Mouse (Mus musculus) mesoderm, embryonic 11.5 days (tissue): Measurements from ENCODE around the gene Pin1.
"Not testable (repeated sequence)": the region's sequence is repeated elsewhere in the genome, so short reads cannot be mapped to it uniquely, and the experiment has no call there.

Experiments
- DNase-seq: peaks from one replicate; pipeline ENCODE4 v3.0.0-alpha.2; 2012; ENCODE audit warnings: low read depth, low spot score

Gene Pin1

DNA sequence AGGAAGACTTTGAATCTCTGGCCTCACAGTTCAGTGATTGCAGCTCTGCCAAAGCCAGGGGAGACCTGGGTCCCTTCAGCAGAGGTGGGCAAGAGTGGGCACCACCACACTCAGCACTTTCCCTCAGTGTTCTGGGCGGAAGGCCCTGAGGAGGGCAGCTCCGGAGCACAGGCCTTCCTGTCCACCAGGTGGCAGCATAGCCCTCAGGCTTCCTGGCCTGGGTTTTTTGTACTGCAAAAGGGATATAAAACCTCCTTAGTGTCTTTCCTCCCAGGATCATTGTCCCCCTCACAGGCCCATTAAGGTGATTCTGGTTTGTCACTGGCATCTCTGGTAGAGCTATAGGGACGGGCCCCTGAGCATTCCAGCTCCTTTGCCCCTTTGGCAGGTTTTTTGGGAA, 10.4 kb downstream of the Pin1 start:
- peak; percentile 77 for DNase-seq

DNA sequence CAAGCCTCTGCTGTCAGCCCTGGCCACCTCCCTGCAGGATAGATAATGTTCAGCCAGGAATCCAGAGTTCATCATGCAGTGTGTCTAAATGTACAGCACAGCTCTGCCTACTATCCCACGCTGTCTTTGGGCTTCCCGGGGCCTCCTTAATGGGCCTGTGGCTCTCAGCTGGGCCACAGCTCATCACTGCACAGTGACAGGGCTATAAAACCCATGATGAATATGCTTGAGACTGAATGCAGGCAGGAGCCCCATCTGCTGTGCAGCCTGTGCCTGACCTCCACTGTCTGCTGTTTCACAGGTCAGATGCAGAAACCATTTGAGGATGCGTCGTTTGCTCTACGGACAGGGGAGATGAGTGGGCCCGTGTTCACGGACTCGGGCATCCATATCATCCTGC, 11.0 kb downstream of the Pin1 start:
- peak; percentile 65 for DNase-seq

DNA sequence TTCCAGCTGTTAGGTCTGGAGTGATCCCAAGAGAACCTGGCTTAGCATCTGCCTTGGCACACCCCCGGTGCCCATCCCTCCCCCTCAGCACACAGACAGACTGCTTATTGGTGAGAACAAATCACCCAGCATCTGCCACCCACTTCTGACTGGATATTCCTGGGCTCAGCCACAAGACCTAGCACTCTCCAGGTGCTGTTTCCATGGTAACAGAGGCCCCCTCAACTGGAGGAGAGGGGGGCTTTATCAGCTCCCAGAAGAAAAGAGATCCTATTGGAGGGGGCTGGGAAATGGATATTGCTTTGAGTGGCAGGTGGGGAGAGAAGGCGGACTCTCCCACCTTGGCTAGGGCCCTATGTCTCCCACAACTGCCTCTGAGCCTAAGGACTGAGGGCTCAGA, 12.1 kb downstream of the Pin1 start:
- DNase-seq = no peak

DNA sequence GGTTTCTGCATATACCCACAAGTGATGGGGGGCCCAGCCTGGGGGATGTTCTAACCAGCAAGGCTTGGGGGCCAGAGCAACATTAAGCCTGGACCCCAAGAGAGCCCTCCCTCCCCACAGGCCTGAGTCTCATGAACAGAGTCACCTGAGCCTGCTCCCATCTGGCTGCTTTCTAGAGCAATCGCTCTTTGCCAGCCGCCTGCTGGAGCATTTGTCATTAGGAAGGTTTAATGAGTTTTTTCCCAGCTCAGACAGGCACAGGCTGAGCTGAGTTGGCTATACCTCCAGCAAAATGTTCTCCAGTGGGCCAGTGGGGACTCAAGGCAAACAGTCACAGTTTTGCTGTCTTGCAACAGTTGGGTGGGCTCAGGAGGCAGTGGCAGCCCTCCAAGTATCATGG, 12.5 kb downstream of the Pin1 start:
- no peak for DNase-seq

DNA sequence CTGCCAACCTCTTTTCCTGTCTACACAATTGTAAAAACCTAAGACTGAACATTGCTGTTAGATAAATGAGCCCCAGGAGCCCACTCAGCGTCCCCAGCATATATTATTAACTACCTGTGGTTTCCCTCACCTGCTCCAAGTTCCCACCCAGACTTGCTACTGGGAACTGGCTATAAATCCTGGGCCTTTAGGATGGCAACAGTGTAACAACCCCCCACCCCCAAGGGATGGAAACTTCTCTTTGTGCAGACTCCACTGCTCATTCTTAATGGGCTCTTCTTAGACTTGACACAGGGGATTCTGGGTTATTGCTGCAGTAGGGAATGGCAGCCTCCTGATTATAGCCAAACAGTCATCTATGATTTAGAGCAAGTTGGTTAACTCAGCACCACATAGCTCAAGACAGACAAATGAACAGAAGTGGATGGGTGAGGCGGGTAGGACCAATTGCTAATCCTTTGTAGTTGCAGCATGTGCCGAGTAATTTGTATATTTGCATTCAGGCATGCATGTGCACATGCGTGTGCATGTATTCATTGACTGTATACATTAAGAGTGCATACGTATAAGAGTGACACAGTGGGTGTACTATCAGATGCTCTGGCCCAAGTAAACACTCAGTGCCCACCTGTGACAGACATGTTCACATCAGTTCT, 13.2 kb downstream of the Pin1 start:
- no peak for DNase-seq

DNA sequence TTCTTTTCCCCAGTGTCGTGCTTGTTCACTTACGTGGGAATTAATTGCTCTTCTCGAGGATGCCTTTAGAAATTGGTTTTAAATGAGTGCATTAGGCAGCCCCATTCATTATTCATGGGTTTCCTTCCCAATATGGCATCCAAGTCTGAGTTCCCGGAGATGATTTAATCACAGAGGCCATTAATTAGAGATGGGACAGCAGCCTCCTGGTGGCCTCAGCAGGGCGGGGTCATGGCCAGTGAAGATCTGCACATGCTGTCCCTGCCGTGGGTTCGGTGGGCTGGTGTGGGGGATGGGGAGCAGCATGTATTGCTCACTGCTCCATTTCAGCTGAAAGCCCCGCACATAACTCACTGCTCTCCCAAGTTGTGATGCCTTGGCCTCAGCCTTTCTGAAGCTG, 14.0 kb downstream of the Pin1 start:
- peak; percentile 73 for DNase-seq

DNA sequence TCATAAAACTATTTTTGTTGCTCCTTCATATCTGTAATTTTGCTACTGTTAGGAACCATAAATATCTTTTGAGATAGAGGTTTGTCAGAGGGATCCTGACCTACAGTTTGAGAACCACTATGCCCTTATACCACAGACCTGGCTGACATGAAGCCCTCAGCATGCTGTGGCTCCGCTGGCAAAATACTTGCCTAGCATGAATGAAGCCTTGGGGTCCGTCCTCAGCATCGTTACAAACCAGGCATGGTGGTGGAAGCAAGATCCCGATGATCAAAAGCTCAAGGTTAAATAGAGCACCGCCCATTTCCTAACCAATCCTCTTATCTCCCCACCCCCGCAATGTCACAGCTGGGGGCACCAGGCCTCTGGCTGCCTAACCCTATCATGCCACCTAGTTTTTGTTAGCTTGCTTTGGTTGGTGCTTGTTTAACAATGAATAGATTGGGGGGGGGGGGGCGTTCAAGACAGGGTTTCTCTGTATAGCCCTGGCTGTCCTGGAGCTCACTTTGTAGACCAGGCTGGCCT, 14.7 kb downstream of the Pin1 start:
- no peak for DNase-seq

DNA sequence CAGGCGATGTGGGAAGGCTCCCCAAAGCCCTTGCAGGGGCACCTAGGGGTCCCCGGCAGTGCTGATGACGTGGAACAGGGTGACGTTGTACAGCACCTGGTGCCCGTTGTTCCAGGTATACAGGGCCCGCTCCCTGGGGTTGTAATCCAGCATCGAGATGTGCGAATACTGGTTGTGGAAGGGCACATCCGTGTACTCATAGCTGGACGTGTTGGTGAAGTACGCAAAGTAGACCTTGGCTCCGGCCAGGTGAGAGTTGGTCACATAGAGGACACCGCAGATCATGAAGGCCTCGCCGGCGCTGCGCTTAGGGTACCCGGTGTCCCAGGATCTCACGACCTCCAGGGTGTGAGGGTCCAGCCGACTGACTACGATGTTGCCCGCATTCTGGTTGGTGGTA, 16.2 kb downstream of the Pin1 start:
- DNase-seq = no peak

DNA sequence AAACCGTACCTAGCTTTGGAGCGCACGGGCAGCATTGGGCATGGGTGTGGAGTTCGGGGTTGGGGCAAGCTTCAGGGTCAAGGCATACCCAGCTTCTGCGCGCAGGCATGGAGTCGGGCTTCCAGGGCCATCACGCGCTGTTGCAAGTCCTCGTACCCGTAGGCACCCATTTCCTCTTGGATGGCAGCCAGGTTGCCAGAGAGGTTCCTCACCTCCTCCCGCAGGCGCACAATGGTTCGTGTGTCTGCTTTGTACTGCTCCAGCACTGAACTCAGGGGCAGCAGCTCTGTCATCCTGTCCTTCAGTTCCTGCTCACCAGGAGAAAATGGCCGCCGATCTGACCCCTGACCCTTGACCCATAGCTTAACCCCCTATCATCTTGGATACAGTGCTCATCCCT, 20.2 kb downstream of the Pin1 start:
- DNase-seq = no peak

DNA sequence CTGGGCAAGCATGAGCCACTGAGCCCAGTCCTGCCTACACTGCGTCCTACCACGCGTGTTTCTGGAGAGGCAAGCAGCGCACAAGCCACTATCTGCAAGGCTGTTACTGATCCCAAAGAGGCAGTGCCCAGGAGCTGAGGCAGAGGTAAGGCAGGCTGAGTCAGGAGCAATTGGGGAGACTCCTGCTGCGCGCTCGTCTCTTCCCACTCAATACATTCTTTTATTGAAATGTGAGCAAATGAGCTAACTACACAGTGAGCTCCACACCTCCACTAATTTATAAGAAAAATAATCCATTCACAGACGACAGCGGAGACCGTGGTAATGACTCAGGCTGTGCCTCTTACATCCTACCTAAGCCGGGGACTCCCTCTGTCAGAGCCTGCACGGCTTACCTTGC, 26.0 kb downstream of the Pin1 start:
- DNase-seq = no peak

DNA sequence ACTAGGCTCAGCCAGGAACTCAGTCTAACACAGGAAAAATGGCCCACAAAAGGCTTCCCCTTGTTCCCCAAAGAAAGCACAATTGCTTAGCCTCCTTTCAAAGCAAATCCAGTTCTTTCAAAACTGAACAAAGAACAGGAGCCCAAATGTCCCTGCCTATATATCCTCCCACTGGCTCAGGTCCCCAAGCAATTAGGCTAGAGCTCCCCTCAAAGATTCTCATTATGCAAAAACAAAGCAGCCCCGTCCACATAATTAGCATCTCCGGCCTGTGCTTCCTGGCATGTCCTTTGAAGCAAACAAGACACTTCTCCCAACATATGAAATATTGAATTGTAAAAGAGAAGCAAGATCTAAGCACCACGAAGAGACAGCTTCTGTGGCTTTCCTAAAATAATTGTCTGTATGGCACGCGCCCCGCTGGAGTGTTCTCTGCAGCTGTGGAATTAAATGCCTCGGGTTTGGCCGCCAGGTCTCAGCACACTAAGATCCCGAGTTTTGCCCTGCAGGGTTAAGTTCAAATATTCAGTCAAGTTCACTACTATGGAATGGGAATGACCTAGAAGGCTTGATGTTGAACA, 28.6 kb downstream of the Pin1 start:
- DNase-seq = no peak

DNA sequence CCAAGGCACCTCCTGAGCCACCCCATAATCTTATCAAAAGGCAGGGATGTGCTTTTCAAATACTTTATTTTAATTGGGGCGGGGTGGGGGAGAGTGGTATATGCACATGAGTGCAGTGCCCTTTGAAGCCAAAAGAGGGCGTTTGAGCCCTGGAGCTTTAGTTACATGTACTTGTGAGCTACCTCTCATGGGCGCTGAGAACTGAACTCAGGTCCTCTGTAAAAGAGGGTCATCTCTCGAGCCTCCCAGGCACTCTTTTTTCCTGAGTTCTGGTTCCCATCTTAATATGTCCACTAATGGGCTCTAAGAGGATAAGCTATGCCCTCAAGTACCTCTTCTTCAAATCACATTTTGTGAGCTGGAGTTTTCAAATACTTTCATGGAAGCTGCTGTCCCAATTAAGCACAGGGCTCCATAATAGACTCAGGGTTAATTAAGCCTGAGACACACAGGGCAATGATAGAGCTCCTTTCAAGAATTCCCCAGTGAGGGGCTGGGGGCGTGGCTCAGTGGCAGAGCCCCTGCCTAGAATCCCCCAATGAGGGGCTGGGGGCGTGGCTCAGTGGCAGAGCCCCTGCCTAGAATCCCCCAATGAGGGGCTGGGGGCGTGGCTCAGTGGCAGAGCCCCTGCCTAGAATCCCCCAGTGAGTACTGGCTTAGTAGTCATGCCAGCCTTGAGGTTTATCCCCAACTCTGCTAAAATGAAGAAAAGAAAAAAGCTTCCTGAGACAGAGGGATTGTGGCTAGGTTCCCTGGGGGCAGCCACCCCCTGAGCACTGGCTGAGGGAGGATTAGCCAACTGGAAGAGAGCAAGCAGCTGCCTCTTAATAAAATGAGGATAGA, 29.9 kb downstream of the Pin1 start:
- DNase-seq = no peak

DNA sequence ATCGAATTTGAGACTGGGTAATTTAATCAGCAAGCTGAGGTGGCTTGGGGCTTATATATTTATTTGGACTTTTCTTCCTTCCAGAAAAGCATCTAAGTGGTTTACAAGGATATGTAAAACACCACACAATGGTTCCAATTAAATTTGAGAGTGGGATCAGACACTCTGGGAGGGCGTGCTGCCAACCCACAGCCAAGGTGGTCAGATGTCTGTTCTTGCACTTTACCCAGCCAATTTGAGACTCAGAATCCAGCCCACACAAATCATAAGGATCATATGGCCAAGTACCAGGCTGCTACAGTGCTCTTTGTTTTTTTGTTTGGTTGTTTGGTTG, 30.5 kb downstream of the Pin1 start:
- no peak for DNase-seq

DNA sequence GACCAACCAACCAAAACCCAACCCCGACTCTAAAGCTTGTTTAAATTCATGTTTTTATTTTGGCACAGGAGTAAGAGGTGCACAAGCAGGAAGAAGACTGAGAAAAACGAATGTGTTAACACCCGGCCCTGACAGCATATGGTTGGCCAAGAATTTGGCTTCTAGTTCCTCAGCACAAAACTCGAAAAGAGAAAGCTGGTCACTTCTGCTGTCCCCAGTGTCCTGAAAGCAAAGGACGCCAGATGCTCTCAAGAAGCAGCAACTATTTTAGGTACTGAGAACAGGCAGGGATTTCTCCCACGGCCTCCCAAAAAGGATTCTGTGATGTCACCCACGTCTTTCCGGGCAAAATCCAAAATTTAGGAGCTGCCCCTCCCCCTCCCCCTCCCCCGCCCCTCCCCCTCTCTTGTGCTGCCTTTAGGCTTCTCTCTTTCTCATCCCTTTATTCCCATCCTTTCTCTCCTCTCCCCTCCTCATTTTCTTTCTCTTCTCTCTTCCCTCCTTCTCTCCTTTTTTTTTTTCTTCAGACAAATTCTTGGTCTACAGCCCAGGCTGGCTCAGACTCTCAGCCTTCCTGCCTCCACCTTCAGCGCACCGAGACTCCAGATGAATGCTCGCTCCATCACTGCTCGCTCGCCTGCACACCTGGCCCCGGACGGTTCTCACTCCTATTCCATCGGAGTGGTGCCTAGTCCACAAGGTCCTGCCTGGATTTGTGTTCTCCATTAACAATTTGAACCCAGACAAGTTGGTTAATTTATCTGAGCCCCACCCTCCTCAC, 33.4 kb downstream of the Pin1 start:
- DNase-seq = no peak

DNA sequence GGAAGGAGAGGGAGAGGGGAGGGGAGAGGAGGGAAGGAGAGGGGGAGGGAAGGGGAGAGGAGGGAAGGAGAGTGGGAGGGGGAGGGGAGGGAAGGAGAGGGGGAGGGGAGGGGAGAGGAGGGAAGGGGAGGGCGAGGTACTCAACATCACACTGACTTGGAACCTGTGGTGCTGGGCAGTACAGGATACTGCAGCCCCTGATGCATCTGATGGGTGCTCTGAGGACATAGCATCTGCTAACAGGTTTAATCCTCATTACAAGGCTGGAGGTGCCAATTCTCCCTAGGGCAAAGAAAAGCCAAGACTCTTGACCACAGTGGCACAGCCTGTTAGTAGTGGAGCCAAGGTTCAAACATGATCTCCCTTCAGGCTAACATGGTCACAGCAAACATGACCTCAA, 37.5 kb downstream of the Pin1 start:
- DNase-seq = no peak

DNA sequence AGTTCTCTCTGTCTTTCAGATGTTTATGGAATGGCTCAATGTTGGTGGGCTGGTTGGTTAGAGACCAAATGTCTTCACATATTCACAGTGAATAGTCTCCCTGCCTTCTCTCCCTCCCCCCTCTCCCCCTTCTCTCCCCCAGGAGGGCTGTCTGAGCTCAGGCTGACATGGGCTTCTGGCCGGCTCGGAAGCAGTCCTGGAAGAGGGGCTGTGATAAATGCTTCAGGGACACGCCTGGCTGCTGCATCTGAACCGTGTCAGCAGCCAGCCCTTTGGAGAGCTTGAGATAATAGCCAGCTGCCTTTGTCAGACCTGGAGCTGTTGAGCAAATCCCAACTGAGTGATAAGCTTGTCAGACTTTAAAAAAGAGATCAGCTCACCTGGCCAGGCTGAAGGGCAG, 38.0 kb downstream of the Pin1 start:
- no peak for DNase-seq

DNA sequence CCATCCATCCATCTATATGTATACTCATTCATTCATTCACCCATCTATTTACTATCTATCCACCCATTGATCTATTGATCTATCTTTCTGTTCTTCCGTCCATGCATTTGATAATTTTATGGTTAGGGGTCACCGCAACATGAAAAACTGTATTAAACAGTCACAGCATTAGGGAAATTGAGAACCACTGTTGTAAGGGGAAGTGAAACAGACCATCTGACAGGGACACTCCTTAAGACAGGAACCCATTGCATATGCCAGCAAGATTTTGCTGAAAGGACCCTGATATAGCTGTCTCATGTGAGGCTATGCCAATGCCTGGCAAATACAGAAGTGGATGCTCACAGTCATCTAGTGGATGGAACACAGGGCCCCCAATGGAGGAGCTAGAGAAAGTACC, 38.6 kb downstream of the Pin1 start:
- not testable (repeated sequence) for DNase-seq

DNA sequence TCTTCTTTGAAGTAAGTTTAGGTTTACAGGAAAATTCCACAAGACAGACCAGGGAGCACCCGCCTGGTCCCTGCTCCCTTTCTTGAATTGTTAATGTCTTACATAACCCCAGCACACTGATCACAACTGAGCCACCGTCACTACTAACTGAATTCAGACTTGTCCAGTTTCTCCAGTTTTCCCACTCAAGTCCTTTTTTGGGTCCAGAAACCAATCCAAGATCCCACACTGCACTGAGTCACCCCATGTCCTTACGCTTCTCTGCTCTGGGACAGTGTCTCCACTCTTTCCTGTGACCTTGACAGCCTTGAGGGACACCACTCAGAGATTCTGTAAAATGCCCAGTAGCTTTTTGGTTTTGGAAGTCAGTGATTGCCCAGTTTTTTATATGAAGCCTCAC, 41.0 kb downstream of the Pin1 start:
- no peak for DNase-seq

DNA sequence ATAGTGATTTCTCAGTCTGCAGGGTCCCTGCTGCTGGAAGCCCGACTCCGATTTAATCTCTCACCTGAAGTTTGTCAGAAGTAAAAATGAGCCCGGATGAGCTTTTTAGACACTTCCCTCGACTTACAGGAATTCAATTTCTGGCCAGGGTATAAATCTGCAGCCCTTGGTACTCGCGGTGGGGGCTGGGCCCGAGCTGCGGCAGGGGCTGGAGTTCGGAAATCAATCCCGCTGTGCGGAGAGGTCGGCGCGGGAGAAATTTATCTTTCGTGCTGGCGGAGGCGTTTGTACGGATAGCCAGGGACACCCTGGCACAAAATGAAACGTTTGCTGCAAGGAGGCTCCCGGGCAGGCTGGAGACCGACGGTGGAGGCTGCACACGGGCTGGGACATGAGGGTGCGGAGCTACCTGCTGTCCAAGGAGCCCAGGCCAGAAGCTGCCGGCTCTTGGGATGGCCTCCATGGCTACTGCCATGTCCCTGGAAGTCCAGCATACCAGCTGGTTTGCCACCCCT, 42.9 kb downstream of the Pin1 start:
- no peak for DNase-seq

DNA sequence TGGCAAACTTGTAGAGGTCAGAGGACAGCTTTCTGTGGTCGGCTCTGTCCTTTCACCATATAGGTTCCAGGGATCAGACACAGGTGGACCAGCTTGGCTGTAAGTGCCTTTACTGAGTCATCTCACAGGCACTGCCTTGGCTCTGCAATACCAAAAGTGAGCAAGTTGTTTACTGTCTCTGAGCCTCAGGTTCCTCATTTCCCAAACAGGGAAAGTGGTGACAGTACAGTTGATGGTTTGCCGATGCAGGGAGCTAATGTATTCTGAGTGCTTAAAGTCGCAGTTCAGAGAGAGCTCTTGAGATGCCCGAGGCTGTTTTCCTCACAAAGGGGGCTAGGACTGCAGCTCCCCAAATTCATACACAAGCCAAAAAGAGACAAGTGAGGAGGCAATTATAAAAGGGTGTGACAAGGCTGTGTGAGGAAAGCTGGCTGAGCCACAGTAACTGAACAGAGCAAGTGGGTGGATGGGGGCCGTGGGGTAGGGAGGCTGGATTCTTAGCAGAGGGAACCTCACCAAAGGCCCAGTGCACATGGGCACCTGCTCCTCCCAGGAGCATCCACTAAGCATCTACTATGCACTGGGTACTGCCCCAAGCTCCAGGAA, 44.3 kb downstream of the Pin1 start:
- DNase-seq = no peak

DNA sequence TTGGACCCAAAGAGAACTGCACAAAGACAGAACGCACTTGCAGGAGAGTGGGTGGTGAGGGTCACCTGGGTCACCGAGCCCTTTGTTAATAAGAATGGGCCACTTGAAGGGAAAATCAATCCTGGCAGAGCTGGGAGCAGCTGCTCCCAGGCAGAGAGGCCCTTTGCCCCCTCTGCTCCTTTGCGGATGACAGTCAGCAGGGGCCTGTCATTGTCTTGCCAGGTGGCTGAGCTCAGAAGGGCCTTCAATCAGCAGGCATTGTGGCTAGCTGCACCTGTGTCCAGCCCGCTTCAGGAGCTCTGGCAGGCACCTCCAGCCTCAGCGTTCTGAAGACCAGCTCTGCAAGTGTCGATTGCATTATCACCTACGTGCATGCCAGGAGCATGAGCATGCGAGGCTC, 45.6 kb downstream of the Pin1 start:
- DNase-seq = peak; percentile 83
